Mouse (Mus musculus) liver, adult 2 months (tissue): ENCODE measurements around the gene Ssh1.

Source experiments
- CTCF ChIP-seq: fragments of 200-500 bp; IDR thresholded peaks from 2 replicates; pipeline ENCODE4 v1.5.1; 2011; ENCODE audit warnings: low read depth, low read length, control low read depth
- POLR2A ChIP-seq: fragments of 200-500 bp; IDR thresholded peaks from 2 replicates; pipeline ENCODE4 v1.6.1; 2011; ENCODE audit warnings: low read length, control low read depth; ENCODE audit not compliant: insufficient read depth; ENCODE audit errors: extremely low read depth

DNA sequence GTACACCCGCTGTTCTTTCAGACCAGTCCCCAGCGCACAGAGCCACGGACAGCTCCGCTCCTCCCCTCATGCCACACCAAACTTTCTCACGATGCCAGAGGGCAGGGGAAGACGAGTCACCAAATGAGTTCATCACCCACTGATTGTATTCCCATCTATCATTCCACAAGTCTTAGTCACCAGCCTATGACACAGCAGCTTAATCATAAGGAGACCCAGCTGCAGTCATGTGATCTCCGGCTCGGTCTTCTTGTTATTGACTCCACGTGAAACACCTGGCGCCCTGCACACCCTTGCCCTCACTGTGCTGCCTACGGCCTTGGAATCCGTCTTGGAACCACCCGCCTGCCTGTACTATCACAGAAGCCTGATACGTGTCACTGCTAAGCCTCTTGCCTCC is 28.7 kb downstream of the Ssh1 start:
- TF ChIP-seq POLR2A (no peak), CTCF (no peak)
